Mouse (Mus musculus) testis, adult 2 months (tissue): Measurements from ENCODE around the gene Fhdc1.

Experiments used
- CTCF ChIP-seq: fragments of 200-500 bp; IDR thresholded peaks from 2 replicates; pipeline ENCODE4 v1.5.1; 2012; ENCODE audit warnings: low read depth, mild to moderate bottlenecking, inconsistent platforms, low read length, moderate library complexity; ENCODE audit not compliant: control insufficient read depth, insufficient read depth, insufficient replicate concordance
- POLR2A ChIP-seq: fragments of 200-500 bp; IDR thresholded peaks from 2 replicates; pipeline ENCODE4 v1.6.1; 2012; ENCODE audit warnings: low read depth, mild to moderate bottlenecking, inconsistent platforms, low read length, moderate library complexity; ENCODE audit not compliant: control insufficient read depth

- TF ChIP-seq POLR2A = no peak
- no peak for TF ChIP-seq CTCF
Observed at GRCm38 (mm10) chr3:84447803-84448202, 32.4 kb downstream of the Fhdc1 start.
